Mouse (Mus musculus) midbrain, embryonic 15.5 days (tissue): Measurements from ENCODE around the gene Mpp6. TPM values are rescaled to one million over a fixed set of nuclear protein-coding genes. Genes with fewer than 3 reads are reported as not detected.

ENCODE experiments used
- ATAC-seq: fragments of 200-750 bp; cut with Nextera tagmentation; replicated peaks from 2 replicates; pipeline ENCODE4 v1.8.0; 2017; ENCODE audit warnings: moderate TSS enrichment
- H3K27ac ChIP-seq: fragments of 300-500 bp; sonication (generic); 2 replicates; pipeline ENCODE4 v1.5.1; 2015; ENCODE audit warnings: mild to moderate bottlenecking, inconsistent platforms
- H3K27me3 ChIP-seq: fragments of 300-500 bp; sonication (generic); replicated peaks from 2 replicates; pipeline ENCODE4 v1.6.1; 2015; ENCODE audit warnings: inconsistent platforms
- H3K36me3 ChIP-seq: fragments of 300-500 bp; sonication (generic); replicated peaks from 2 replicates; pipeline ENCODE4 v1.6.1; 2015; ENCODE audit warnings: inconsistent platforms
- H3K4me1 ChIP-seq: fragments of 300-500 bp; sonication (generic); 2 replicates; pipeline ENCODE4 v1.6.1; 2015; ENCODE audit warnings: inconsistent platforms
- H3K4me2 ChIP-seq: fragments of 300-500 bp; sonication (generic); 2 replicates; pipeline ENCODE4 v1.6.1; 2015; ENCODE audit warnings: inconsistent platforms, mild to moderate bottlenecking, moderate library complexity
- H3K4me3 ChIP-seq: fragments of 300-500 bp; sonication (generic); 2 replicates; pipeline ENCODE4 v1.5.1; 2015; ENCODE audit warnings: mild to moderate bottlenecking, inconsistent platforms
- H3K9ac ChIP-seq: fragments of 300-500 bp; sonication (generic); 2 replicates; pipeline ENCODE4 v1.6.1; 2015; ENCODE audit warnings: mild to moderate bottlenecking, inconsistent platforms
- H3K9me3 ChIP-seq: fragments of 300-500 bp; sonication (generic); 2 replicates; pipeline ENCODE4 v1.6.1; 2016; ENCODE audit warnings: inconsistent platforms
- WGBS: fragments of 180-500 bp; shearing (Covaris S2); methylation state at CpG from one replicate; pipeline ENCODE4 v1.1.7; 2015; ENCODE audit warnings: mixed read lengths; 5-methylcytosine and 5-hydroxymethylcytosine counted together
- polyA plus RNA-seq: library from polyadenylated mRNA; unstranded; fragments of >200 nt; fragmentation: Nextera tagmentation; extraction: Ambion mirVana; gene quantifications from 2 replicates; pipeline ENCODE4 v1.2.1, GENCODE M21; 2015

The Mpp6 gene
- polyA plus RNA-seq, 1 experiment from 2014 or later = 54.9 TPM

GRCm38 (mm10) chr6:50111111-50111655, 1.1 kb downstream of the Mpp6 start:
- no peak for ATAC-seq
- 9% methylated on average over 6 of the region's 6 CpGs for WGBS
- Histone ChIP-seq H3K9me3 (no peaks in the 10 kb centered on the region), H3K4me3 (peak overlapping the region; percentile 94), H3K4me1 (peaks cover 23% of the 10 kb centered on the region), H3K27ac (peak overlapping the region; percentile 91), H3K36me3 (no peaks in the 10 kb centered on the region), H3K9ac (peak overlapping the region; percentile 85), H3K27me3 (no peaks in the 10 kb centered on the region), H3K4me2 (peak overlapping the region; percentile 67)

- no peaks in the 10 kb centered on the region for H3K27me3 ChIP-seq
- under 1% methylated on average over 8 of the region's 8 CpGs for WGBS
- H3K27ac ChIP-seq = no peak overlapping the region
- H3K36me3 ChIP-seq = no peaks in the 10 kb centered on the region
- H3K4me2 ChIP-seq = peak overlapping the region; percentile 41
- peak; percentile 55 for ATAC-seq
- no peak overlapping the region for H3K9ac ChIP-seq
- peaks cover 23% of the 10 kb centered on the region for H3K4me1 ChIP-seq
- H3K4me3 ChIP-seq = peak overlapping the region; percentile 19
- no peaks in the 10 kb centered on the region for H3K9me3 ChIP-seq
These were observed 2.7 kb downstream of the Mpp6 start for GRCm38 (mm10) chr6:50112775-50113174.

- H3K27ac ChIP-seq = no peak overlapping the region
- H3K4me3 ChIP-seq = no peak overlapping the region
- H3K9ac ChIP-seq = no peak overlapping the region
- ATAC-seq = no peak
- H3K4me2 ChIP-seq = no peak overlapping the region
- H3K27me3 ChIP-seq = no peaks in the 10 kb centered on the region
- H3K36me3 ChIP-seq = no peaks in the 10 kb centered on the region
- 78% methylated on average over 6 of the region's 6 CpGs for WGBS
- peaks cover 20% of the 10 kb centered on the region for H3K4me1 ChIP-seq
- H3K9me3 ChIP-seq = no peaks in the 10 kb centered on the region
These were observed 4.2 kb downstream of the Mpp6 start for GRCm38 (mm10) chr6:50114280-50114679.

- Histone ChIP-seq H3K4me2 (no peak overlapping the region), H3K4me1 (no peaks in the 10 kb centered on the region), H3K4me3 (no peak overlapping the region), H3K27me3 (no peaks in the 10 kb centered on the region), H3K9me3 (no peaks in the 10 kb centered on the region), H3K9ac (no peak overlapping the region), H3K27ac (no peak overlapping the region), H3K36me3 (no peaks in the 10 kb centered on the region)
- ATAC-seq = no peak
- WGBS = 97% methylated on average over 1 of the region's 1 CpGs
These were observed 10.9 kb downstream of the Mpp6 start for GRCm38 (mm10) chr6:50120931-50121330.

GRCm38 (mm10) chr6:50122835-50123234, 12.8 kb downstream of the Mpp6 start:
- H3K27ac ChIP-seq = no peak overlapping the region
- WGBS = 98% methylated on average over 4 of the region's 4 CpGs
- no peak for ATAC-seq

GRCm38 (mm10) chr6:50124197-50124596, 14.2 kb downstream of the Mpp6 start:
- no peaks in the 10 kb centered on the region for H3K9me3 ChIP-seq
- H3K4me1 ChIP-seq = no peaks in the 10 kb centered on the region
- no peak overlapping the region for H3K4me2 ChIP-seq
- H3K4me3 ChIP-seq = no peak overlapping the region
- WGBS = 92% methylated on average over 2 of the region's 2 CpGs
- H3K27me3 ChIP-seq = no peaks in the 10 kb centered on the region
- no peaks in the 10 kb centered on the region for H3K36me3 ChIP-seq
- ATAC-seq = no peak
- no peak overlapping the region for H3K27ac ChIP-seq
- no peak overlapping the region for H3K9ac ChIP-seq

More at GRCm38 (mm10) chr6:50122835-50123234, 12.8 kb downstream of the Mpp6 start:
- Histone ChIP-seq H3K4me1 (no peaks in the 10 kb centered on the region), H3K27me3 (no peaks in the 10 kb centered on the region), H3K9ac (no peak overlapping the region), H3K36me3 (no peaks in the 10 kb centered on the region), H3K4me3 (no peak overlapping the region), H3K9me3 (no peaks in the 10 kb centered on the region), H3K4me2 (no peak overlapping the region)

- H3K4me3 ChIP-seq = no peak overlapping the region
- no peaks in the 10 kb centered on the region for H3K4me1 ChIP-seq
- H3K9ac ChIP-seq = no peak overlapping the region
- H3K9me3 ChIP-seq = no peaks in the 10 kb centered on the region
- H3K27ac ChIP-seq = no peak overlapping the region
- H3K27me3 ChIP-seq = no peaks in the 10 kb centered on the region
- no peak for ATAC-seq
- 86% methylated on average over 2 of the region's 2 CpGs for WGBS
- no peaks in the 10 kb centered on the region for H3K36me3 ChIP-seq
- no peak overlapping the region for H3K4me2 ChIP-seq
These were observed 16.3 kb downstream of the Mpp6 start for GRCm38 (mm10) chr6:50126331-50126730.

- H3K36me3 ChIP-seq = no peaks in the 10 kb centered on the region
- H3K27me3 ChIP-seq = no peaks in the 10 kb centered on the region
- H3K27ac ChIP-seq = no peak overlapping the region
- no peak for ATAC-seq
- WGBS = 96% methylated on average over 6 of the region's 6 CpGs
- no peak overlapping the region for H3K4me2 ChIP-seq
- H3K9ac ChIP-seq = no peak overlapping the region
- no peak overlapping the region for H3K4me3 ChIP-seq
- no peaks in the 10 kb centered on the region for H3K4me1 ChIP-seq
- no peaks in the 10 kb centered on the region for H3K9me3 ChIP-seq
These were observed 17.5 kb downstream of the Mpp6 start for GRCm38 (mm10) chr6:50127536-50127935.

- Histone ChIP-seq H3K36me3 (no peaks in the 10 kb centered on the region), H3K9me3 (no peaks in the 10 kb centered on the region), H3K4me3 (no peak overlapping the region), H3K27me3 (no peaks in the 10 kb centered on the region), H3K9ac (no peak overlapping the region), H3K27ac (no peak overlapping the region), H3K4me1 (no peaks in the 10 kb centered on the region), H3K4me2 (no peak overlapping the region)
- no peak for ATAC-seq
- WGBS = 90% methylated on average over 3 of the region's 3 CpGs
These were observed 27.6 kb downstream of the Mpp6 start for GRCm38 (mm10) chr6:50137651-50138050.

GRCm38 (mm10) chr6:50139526-50139925, 29.5 kb downstream of the Mpp6 start:
- Histone ChIP-seq H3K9ac (no peak overlapping the region), H3K4me2 (no peak overlapping the region), H3K27me3 (no peaks in the 10 kb centered on the region), H3K4me3 (no peak overlapping the region), H3K36me3 (no peaks in the 10 kb centered on the region), H3K27ac (no peak overlapping the region), H3K9me3 (no peaks in the 10 kb centered on the region), H3K4me1 (no peaks in the 10 kb centered on the region)
- no peak for ATAC-seq
- 87% methylated on average over 3 of the region's 3 CpGs for WGBS

- Histone ChIP-seq H3K4me1 (no peaks in the 10 kb centered on the region), H3K4me2 (no peak overlapping the region), H3K27me3 (no peaks in the 10 kb centered on the region), H3K27ac (no peak overlapping the region), H3K9me3 (no peaks in the 10 kb centered on the region), H3K36me3 (no peaks in the 10 kb centered on the region), H3K4me3 (no peak overlapping the region), H3K9ac (no peak overlapping the region)
- no peak for ATAC-seq
These were observed 36.1 kb downstream of the Mpp6 start for GRCm38 (mm10) chr6:50146158-50146557.

- Histone ChIP-seq H3K27me3 (no peaks in the 10 kb centered on the region), H3K9ac (no peak overlapping the region), H3K36me3 (no peaks in the 10 kb centered on the region), H3K27ac (no peak overlapping the region), H3K4me3 (no peak overlapping the region), H3K4me2 (no peak overlapping the region), H3K9me3 (no peaks in the 10 kb centered on the region), H3K4me1 (no peaks in the 10 kb centered on the region)
- WGBS = 94% methylated on average over 4 of the region's 4 CpGs
- no peak for ATAC-seq
These were observed 39.3 kb downstream of the Mpp6 start for GRCm38 (mm10) chr6:50149378-50149777.

GRCm38 (mm10) chr6:50159842-50160241, 49.8 kb downstream of the Mpp6 start:
- no peak overlapping the region for H3K27ac ChIP-seq
- no peak overlapping the region for H3K4me3 ChIP-seq
- H3K27me3 ChIP-seq = no peaks in the 10 kb centered on the region
- WGBS = 78% methylated on average over 6 of the region's 6 CpGs
- H3K36me3 ChIP-seq = no peaks in the 10 kb centered on the region
- ATAC-seq = no peak
- no peaks in the 10 kb centered on the region for H3K4me1 ChIP-seq
- no peaks in the 10 kb centered on the region for H3K9me3 ChIP-seq
- no peak overlapping the region for H3K4me2 ChIP-seq
- H3K9ac ChIP-seq = no peak overlapping the region
